Mouse (Mus musculus): ENCODE measurements around the gene Ptbp3. TPM values are rescaled to one million over a fixed set of nuclear protein-coding genes. Genes with fewer than 3 reads are reported as not detected.
"Not testable (repeated sequence)": the region's sequence is repeated elsewhere in the genome, so short reads cannot be mapped to it uniquely, and the experiment has no call there.

Gene Ptbp3
- total and polyA plus RNA-seq, 3 experiments, result 13.2 to 27.0 (median 25.0) TPM

DNA sequence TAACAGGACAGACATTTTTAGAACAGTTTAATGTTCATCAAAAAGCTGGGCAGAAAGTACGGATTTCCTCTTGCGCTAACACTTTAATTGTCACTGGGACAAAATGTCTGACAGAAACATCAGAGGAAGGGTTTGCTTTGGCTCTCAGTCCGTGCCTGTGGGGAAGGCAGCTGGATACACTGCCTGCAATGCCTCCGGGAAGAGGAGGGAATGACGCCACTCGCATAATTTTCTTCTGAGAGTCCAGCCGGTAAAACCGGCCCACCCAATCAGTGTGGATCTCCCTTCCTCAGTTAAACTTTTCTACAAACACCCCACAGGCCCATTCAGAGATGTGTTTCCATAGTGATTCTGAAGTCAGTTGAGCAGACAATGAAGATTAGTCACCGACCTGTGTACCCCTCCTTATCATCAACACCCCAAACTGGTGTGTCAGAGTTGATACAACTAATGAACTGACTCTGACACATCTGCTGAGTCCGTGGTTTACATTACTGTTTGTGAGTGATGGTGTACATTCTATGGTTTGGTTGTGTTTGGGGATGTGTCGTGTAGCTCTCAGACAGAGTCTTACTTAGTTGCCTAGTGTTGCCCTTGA lies 23.5 kb upstream of the Ptbp3 start:
- no peak for TF ChIP-seq POLR2A (IDR thresholded peaks at IDR 0.05; ENCODE audit: insufficient read depth, low read depth, low read length)
- TF ChIP-seq EP300 (IDR thresholded peaks at IDR 0.05; ENCODE audit: insufficient read depth, low read depth, low read length), result no peak
- no peak for TF ChIP-seq CTCF (IDR thresholded peaks at IDR 0.05)
- intact Hi-C loops (cut with DNase I), result no loop called here
- Histone ChIP-seq H3K9ac (ENCODE audit: low read depth, low read length) (no peak overlapping the region), H3K27me3 (ENCODE audit: control insufficient read depth, insufficient read depth, low read length) (no peaks in the 10 kb centered on the region), H3K4me3 (no peak overlapping the region), H3K36me3 (ENCODE audit: control insufficient read depth, insufficient read depth, low read length) (no peaks in the 10 kb centered on the region), H3K27ac (no peak overlapping the region), H3K79me2 (replicated peaks; ENCODE audit: control insufficient read depth, insufficient read depth, low read length) (no peaks in the 10 kb centered on the region), H3K4me1 (ENCODE audit: control insufficient read depth, insufficient read depth, low read length) (no peaks in the 10 kb centered on the region)
- 76% methylated on average over 11 of the region's 11 CpGs for WGBS
- no peak for DNase-seq

DNA sequence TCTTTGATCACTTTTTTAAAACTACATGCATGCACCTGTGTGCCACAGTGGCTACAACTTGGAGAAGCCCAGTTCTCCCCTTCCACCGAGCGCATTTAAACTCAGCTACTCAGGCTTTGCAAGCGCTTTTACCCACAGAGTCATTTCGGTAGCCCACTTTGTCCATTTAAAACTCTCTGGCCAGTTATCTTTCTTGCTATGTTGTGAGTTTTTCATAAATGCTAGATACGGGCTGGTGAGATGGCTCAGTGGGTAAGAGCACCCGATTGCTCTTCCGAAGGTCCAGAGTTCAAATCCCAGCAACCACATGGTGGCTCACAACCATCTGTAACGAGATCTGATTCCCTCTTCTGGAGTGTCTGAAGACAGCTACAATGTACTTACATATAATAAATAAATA lies 21.4 kb upstream of the Ptbp3 start:
- intact Hi-C loops (cut with DNase I); H3K4me1 ChIP-seq (ENCODE audit: control insufficient read depth, insufficient read depth, low read length); DNase-seq; H3K9ac ChIP-seq (ENCODE audit: low read depth, low read length); H3K27me3 ChIP-seq (ENCODE audit: control insufficient read depth, insufficient read depth, low read length); H3K27ac ChIP-seq; H3K36me3 ChIP-seq (ENCODE audit: control insufficient read depth, insufficient read depth, low read length); H3K4me3 ChIP-seq; H3K79me2 ChIP-seq (replicated peaks; ENCODE audit: control insufficient read depth, insufficient read depth, low read length): not testable (repeated sequence)
- 95% methylated on average over 8 of the region's 8 CpGs for WGBS

GRCm38 (mm10) chr4:59569538-59569937 lies 20.4 kb upstream of the Ptbp3 start:
- Histone ChIP-seq H3K27me3 (ENCODE audit: control insufficient read depth, insufficient read depth, low read length) (no peaks in the 10 kb centered on the region), H3K9ac (ENCODE audit: low read depth, low read length) (no peak overlapping the region), H3K27ac (no peak overlapping the region), H3K79me2 (replicated peaks; ENCODE audit: control insufficient read depth, insufficient read depth, low read length) (no peaks in the 10 kb centered on the region), H3K36me3 (ENCODE audit: control insufficient read depth, insufficient read depth, low read length) (no peaks in the 10 kb centered on the region), H3K4me3 (no peak overlapping the region), H3K4me1 (ENCODE audit: control insufficient read depth, insufficient read depth, low read length) (no peaks in the 10 kb centered on the region)
- 2% methylated on average over 7 of the region's 7 CpGs for WGBS
- intact Hi-C loops (cut with DNase I), result loop anchor here (1.0 to 2.0 kb wide), 2 partner anchors 209 to 473 kb away; no protein-coding TSS in a partner anchor
- peak; percentile 93 for TF ChIP-seq CTCF (IDR thresholded peaks at IDR 0.05)
- TF ChIP-seq EP300 (IDR thresholded peaks at IDR 0.05; ENCODE audit: insufficient read depth, low read depth, low read length), result no peak
- no peak for TF ChIP-seq POLR2A (IDR thresholded peaks at IDR 0.05; ENCODE audit: insufficient read depth, low read depth, low read length)
- peak; percentile 52 to 62 for DNase-seq

- no peaks in the 10 kb centered on the region for H3K36me3 ChIP-seq (ENCODE audit: control insufficient read depth, insufficient read depth, low read length)
- WGBS, result 78% methylated on average over 6 of the region's 6 CpGs
- no peak for DNase-seq
- H3K27ac ChIP-seq, result no peak overlapping the region
- no peaks in the 10 kb centered on the region for H3K27me3 ChIP-seq (ENCODE audit: control insufficient read depth, insufficient read depth, low read length)
- no peaks in the 10 kb centered on the region for H3K79me2 ChIP-seq (replicated peaks; ENCODE audit: control insufficient read depth, insufficient read depth, low read length)
- no peak overlapping the region for H3K4me3 ChIP-seq
- H3K9ac ChIP-seq (ENCODE audit: low read depth, low read length), result no peak overlapping the region
- intact Hi-C loops (cut with DNase I), result loop anchor here (2.0 kb wide), 1 partner anchor 471 kb away; no protein-coding TSS in a partner anchor
- no peaks in the 10 kb centered on the region for H3K4me1 ChIP-seq (ENCODE audit: control insufficient read depth, insufficient read depth, low read length)
- TF ChIP-seq EP300 (IDR thresholded peaks at IDR 0.05; ENCODE audit: insufficient read depth, low read depth, low read length), result no peak
- TF ChIP-seq POLR2A (IDR thresholded peaks at IDR 0.05; ENCODE audit: insufficient read depth, low read depth, low read length), result no peak
- no peak for TF ChIP-seq CTCF (IDR thresholded peaks at IDR 0.05)
Measured at GRCm38 (mm10) chr4:59567576-59568260, 18.6 kb upstream of the Ptbp3 start.

- H3K36me3 ChIP-seq (ENCODE audit: control insufficient read depth, insufficient read depth, low read length), result no peaks in the 10 kb centered on the region
- no peak overlapping the region for H3K9ac ChIP-seq (ENCODE audit: low read depth, low read length)
- no peaks in the 10 kb centered on the region for H3K79me2 ChIP-seq (replicated peaks; ENCODE audit: control insufficient read depth, insufficient read depth, low read length)
- H3K27me3 ChIP-seq (ENCODE audit: control insufficient read depth, insufficient read depth, low read length), result no peaks in the 10 kb centered on the region
- H3K4me1 ChIP-seq (ENCODE audit: control insufficient read depth, insufficient read depth, low read length), result no peaks in the 10 kb centered on the region
- DNase-seq, result no peak
- H3K4me3 ChIP-seq, result no peak overlapping the region
- TF ChIP-seq CTCF (IDR thresholded peaks at IDR 0.05) (no peak), POLR2A (IDR thresholded peaks at IDR 0.05; ENCODE audit: insufficient read depth, low read depth, low read length) (no peak), EP300 (IDR thresholded peaks at IDR 0.05; ENCODE audit: insufficient read depth, low read depth, low read length) (no peak)
- WGBS, result 34% methylated on average over 8 of the region's 8 CpGs
- intact Hi-C loops (cut with DNase I), result no loop called here
- no peak overlapping the region for H3K27ac ChIP-seq
Measured at GRCm38 (mm10) chr4:59565571-59566188, 16.5 kb upstream of the Ptbp3 start.

DNA sequence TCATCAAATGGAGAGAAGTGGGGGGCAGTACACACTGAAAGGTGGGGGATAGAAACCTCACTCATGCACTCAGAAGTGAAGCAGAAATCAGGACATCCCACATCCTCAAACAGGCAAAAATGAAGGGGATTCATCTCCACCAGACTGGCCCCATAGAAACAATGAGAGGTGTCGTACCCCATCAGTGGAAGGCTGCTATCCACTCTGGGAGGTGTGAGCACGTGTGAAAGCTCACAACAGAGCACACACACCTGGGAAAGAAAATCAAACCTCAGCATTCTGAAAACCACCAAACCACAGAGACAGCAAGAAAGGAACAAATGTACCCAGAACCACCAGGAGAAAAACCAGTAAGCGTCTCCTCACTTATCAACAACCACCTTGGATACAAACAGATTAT lies 15.0 kb upstream of the Ptbp3 start:
- WGBS, result 83% methylated on average over 3 of the region's 3 CpGs
- no peaks in the 10 kb centered on the region for H3K27me3 ChIP-seq (ENCODE audit: control insufficient read depth, insufficient read depth, low read length)
- H3K9ac ChIP-seq (ENCODE audit: low read depth, low read length), result no peak overlapping the region
- H3K4me1 ChIP-seq (ENCODE audit: control insufficient read depth, insufficient read depth, low read length), result no peaks in the 10 kb centered on the region
- no peaks in the 10 kb centered on the region for H3K36me3 ChIP-seq (ENCODE audit: control insufficient read depth, insufficient read depth, low read length)
- intact Hi-C loops (cut with DNase I), result no loop called here
- no peak for DNase-seq
- TF ChIP-seq EP300 (IDR thresholded peaks at IDR 0.05; ENCODE audit: insufficient read depth, low read depth, low read length), result no peak
- no peak for TF ChIP-seq POLR2A (IDR thresholded peaks at IDR 0.05; ENCODE audit: insufficient read depth, low read depth, low read length)
- no peak for TF ChIP-seq CTCF (IDR thresholded peaks at IDR 0.05)
- H3K4me3 ChIP-seq, result no peak overlapping the region
- no peak overlapping the region for H3K27ac ChIP-seq
- no peaks in the 10 kb centered on the region for H3K79me2 ChIP-seq (replicated peaks; ENCODE audit: control insufficient read depth, insufficient read depth, low read length)

Data from heart, adult 2 months (tissue).